Mouse (Mus musculus): ENCODE measurements around the gene Tmcc2.

- no peak for TF ChIP-seq GATA1 (IDR thresholded peaks at IDR 0.05; ENCODE audit: borderline replicate concordance, low read length)
- TF ChIP-seq FLI1 (IDR thresholded peaks at IDR 0.05; ENCODE audit: low read length): no peak
These were observed 82.4 kb downstream of the Tmcc2 start for GRCm38 (mm10) chr1:132308674-132309073.
